Mouse (Mus musculus): ENCODE data around the gene Plau.

Plau gene

DNA sequence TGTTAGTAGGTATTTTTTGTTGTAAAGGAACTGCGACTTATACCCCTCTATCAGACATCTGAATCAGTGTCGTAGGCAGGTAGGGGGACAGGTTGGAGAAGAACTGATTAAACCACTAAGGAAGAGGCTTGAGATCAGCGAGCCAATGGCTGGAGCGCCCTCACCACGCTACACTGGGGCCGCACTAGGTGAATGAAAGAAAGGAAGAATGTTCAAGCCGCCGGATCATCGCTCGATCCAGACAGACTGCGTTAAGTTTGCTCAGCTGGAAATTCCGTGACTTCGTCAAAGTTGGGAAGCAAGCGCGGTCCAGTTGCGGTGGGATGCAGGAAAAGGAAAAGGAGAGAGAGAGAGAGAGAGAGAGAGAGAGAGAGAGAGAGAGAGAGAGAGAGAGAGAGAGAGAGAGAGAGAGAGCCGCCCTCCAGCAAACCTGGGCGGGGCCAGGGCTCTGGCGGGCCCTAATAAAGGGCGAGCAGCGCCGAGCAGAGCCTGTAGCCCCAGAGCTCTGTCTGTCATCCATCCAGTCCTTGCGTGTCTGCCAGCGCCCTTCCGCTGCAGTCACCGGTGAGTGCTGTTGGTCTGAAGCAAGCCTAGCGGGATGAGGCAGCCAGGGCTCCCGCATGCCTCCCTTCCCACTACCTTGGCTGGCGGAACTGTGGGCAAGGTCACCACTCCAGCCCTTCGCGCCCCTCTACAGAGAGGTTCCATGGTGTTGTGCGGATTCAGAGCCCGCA, at the start of gene Plau:
Gene Plau (plus strand): TSS at position 490 of the 734 bp plus-strand sequence.
- in situ Hi-C loops (cut with MboI) = no loop called here

GRCm38 (mm10) chr14:20788151-20788550, 48.3 kb upstream of the Plau start:
- in situ Hi-C loops (cut with MboI) = no loop called here

DNA sequence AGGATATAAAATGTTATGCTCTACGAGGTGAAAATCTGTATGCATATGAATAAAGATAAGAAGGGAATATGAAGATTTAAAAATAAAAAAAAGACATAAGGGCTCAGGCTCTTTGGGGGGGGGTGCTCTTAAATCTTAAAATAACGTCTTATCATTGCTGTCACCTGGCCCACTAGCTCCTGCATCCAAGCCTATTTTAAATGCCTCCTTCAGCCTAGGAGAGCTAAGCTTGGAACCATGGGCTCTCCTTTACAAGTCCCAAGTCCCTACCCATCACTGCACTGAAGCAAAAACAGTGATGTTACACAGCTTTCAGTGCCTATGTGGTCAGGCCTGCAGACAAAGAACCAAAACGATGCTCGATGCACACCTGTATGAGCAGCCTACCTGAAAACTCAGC, 46.9 kb upstream of the Plau start:
- in situ Hi-C loops (cut with MboI) = no loop called here

DNA sequence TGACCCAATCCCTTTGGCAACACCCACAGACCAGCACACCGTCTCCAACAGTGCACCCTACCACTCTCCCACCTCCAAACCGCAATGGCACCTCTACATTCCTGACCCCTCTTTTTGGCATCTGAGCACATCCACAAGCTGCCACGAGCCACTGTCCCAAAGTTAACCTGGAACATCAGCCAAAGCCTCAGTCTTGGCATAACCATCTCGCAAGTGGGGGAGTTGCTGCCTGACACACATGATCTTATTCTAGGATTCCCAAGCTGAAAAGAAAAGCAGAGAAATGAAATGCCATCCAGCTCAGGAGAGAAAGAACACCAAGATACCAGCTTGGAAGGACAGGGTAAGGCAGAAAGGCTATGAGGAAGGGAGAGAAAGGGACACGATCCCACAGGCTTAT, 46.0 kb upstream of the Plau start:
- in situ Hi-C loops (cut with MboI) = no loop called here

GRCm38 (mm10) chr14:20790996-20791395, 45.5 kb upstream of the Plau start:
- in situ Hi-C loops (cut with MboI) = no loop called here

GRCm38 (mm10) chr14:20791511-20792242, 44.8 kb upstream of the Plau start:
- in situ Hi-C loops (cut with MboI) = no loop called here

DNA sequence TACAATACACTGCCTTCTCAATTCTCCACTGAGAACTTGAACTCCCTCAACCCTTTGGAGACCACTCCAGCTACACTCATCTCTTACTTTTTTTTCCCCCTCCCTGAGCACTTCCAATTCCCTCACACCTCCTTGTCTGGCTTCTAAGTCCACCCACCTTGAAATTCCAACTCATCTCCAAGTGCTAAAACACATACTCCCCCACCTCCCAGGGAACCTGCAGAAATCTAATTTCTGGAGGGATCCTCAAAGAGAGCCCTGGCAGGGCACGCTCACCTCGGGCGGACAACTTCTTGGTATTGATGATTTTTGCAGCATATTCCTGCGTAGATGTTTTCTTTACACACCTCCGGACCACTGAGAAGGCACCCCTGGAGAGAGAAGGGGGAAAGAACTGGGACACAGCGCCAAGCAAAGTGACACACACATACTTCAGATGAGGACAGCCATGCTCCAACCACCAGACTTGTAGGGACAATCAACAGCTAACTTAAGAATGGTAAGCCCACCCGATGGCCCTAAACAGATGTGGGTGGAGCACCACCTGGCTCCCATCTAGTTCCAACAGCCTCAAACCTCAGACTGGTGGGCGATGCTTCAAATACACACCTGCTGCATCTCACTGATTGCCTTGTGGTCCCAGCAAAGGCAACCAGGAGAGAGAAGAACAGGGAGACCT, 44.1 kb upstream of the Plau start:
- in situ Hi-C loops (cut with MboI) = no loop called here

- in situ Hi-C loops (cut with MboI) = no loop called here
Measured at GRCm38 (mm10) chr14:20792922-20793757, 43.3 kb upstream of the Plau start.

GRCm38 (mm10) chr14:20793758-20794531, 42.5 kb upstream of the Plau start, which contains the start of gene Camk2g:
Camk2g (minus strand) TSS chr14:20794088.
- in situ Hi-C loops (cut with MboI) = no loop called here

- in situ Hi-C loops (cut with MboI) = no loop called here
Measured at GRCm38 (mm10) chr14:20794589-20794988, 41.9 kb upstream of the Plau start.

DNA sequence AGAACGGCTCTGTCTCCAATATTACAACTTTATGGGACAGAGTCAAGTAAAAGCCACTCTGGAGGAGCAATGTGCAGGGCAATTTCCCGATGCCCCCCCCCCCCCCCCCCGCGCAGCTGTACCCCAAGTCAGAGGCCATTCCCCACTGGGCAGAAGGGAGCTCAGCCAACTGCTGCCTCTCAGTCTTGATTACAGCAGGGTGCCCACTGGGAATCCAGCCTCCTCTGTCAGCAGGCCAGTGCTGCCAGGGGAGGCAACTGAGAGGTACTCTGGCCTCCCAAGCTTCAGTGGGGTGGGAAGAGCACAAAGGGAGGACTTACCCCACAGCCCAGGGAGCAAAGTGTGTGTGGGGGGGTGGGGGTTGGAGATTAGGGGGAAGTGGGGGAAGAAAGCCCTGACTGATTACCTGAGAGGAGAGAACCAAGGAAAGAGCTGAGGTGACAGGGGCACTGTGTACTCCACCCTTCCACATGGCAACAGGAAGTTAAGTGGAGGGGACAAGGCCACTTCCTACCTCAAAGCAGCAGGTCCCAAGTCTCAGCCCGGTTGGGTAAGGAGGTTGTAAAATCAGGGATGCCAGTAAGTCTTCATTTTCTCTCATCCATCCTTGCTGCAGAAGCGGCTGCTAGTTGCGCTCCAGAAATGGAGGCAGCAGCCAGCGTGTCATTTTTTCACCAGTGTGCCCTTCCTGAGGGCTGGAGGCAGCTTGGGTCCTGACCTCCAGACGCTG, 40.9 kb upstream of the Plau start:
- in situ Hi-C loops (cut with MboI) = no loop called here

DNA sequence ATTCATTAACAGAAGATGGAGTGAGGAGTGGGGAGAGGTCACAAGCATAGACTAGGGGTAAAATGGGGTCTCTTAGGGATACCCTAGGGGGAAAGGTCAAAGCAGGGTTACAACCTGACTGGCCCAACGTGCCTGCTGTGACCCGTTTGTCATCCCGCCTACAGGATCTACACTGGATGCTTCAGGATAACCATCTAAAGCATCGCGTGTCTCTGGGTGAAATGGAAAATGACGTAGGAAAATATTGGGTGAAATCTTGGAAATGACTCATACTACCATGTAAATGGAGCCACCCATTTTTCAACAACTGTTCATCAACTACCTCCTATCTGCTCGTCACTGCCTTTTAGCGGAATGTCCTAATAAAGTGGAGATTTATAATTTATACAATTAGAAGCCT, 40.3 kb upstream of the Plau start:
- in situ Hi-C loops (cut with MboI) = no loop called here

GRCm38 (mm10) chr14:20796643-20797042, 39.8 kb upstream of the Plau start:
- in situ Hi-C loops (cut with MboI) = no loop called here

DNA sequence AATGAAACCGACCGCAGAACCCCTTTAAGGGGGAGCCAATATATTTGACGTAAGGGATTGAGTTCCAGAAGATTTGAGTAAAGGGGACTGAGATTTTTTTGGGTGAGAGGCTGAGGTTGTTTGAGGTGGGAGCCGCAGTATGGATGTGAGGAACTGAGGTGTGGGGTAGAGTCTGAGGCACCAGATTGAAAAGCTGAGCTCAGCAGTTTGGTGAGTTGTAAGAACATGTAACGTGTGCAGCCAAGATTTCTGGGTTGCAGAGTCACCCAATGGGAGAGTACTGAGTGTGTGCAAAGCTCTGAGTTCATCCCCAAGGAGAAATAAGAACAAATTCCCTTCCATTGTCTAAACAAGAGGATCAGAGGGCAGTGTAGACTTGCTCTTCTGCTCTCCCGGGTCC, 38.2 kb upstream of the Plau start:
- in situ Hi-C loops (cut with MboI) = no loop called here

GRCm38 (mm10) chr14:20798761-20799160, 37.7 kb upstream of the Plau start:
- in situ Hi-C loops (cut with MboI) = no loop called here

GRCm38 (mm10) chr14:20802926-20803605, 33.4 kb upstream of the Plau start:
- in situ Hi-C loops (cut with MboI) = loop anchor here (5.0 kb wide), 1 partner anchor 74 kb away; no protein-coding TSS in a partner anchor

DNA sequence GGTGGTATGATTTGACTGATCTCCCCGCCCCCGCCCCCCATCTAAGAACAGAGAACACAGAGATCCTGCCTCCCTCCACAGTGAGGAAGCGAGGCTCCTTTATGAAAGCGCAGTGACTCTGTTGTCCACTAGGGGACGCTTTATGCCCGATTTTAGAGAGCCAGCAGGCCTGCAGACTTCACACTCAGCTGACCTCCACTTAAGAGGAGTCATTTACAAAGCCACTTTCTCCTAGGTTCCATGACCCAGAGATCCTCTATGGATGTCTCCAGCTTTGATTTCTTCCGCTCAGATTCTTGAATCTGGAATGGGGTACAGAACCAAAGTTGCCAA, 32.9 kb upstream of the Plau start:
- in situ Hi-C loops (cut with MboI) = loop anchor here (5.0 kb wide), 1 partner anchor 74 kb away; no protein-coding TSS in a partner anchor

- in situ Hi-C loops (cut with MboI) = loop anchor here (5.0 kb wide), 1 partner anchor 73 kb away; no protein-coding TSS in a partner anchor
Measured at GRCm38 (mm10) chr14:20804481-20804880, 32.0 kb upstream of the Plau start.

GRCm38 (mm10) chr14:20804964-20805672, 31.3 kb upstream of the Plau start:
- in situ Hi-C loops (cut with MboI) = loop anchor here (5.0 kb wide), 1 partner anchor 72 kb away; no protein-coding TSS in a partner anchor
